In the genomic region with DNA sequence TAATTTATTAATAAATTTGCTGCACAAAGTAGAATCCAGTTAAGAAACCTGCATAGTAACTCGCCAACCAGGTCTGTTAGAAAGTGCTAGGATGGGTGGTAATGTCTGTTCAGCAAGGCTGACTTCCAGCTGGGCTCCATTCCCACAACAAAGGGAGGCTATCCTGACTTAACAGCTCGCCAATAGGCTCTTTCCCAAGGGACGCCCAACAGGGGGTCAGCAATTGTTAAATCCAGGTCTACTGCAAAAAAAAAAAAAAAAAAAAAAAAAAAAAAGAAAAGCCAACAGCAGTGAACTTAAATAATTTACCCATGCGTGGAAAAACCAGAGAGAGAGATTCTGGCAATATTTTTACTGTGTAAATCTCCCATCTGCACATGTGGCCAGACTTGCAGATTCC, we compare ENCODE assay signal across 19 mouse cellular contexts. TPM values are rescaled to one million over a fixed set of nuclear protein-coding genes. Genes with fewer than 3 reads are reported as not detected.
DNase-seq lines count a peak whose midpoint lies in the region; ATAC-seq and TF ChIP-seq lines count a peak whose summit lies in the region.
"Had no signal": no experiment of that assay in that cellular context is flagged by ENCODE, and none has a peak within 500 bp of the region (broad histone marks: within the 10 kb centered on the region; RNA-seq: fewer than 3 reads in every experiment).

No protein-coding gene starts in this region.

- no peak for ATAC-seq in embryonic facial prominence, embryonic 14.5 days (ENCODE audit: low read depth)
- no peak for ATAC-seq in forebrain, embryonic 14.5 days
- ATAC-seq: activated CD4-positive, CD25-positive, alpha-beta regulatory T cell, adult 4 months; forebrain, embryonic 16.5 days; intestine, embryonic 16.5 days had no signal

- DNase-seq in embryonic facial prominence, embryonic 14.5 days (ENCODE audit: low spot score), result peak; percentile 38
- no peak for DNase-seq in embryonic facial prominence, embryonic 10.5 days (ENCODE audit: low spot score)
- peak; percentile 18 for DNase-seq in retina, postnatal 1 day
- DNase-seq in retina, embryonic 14.5 days (ENCODE audit: low spot score), result no peak
- no peak for DNase-seq in MEL (ENCODE audit: low read depth, low spot score)
- peak; percentile 21 for DNase-seq in mesoderm, embryonic 11.5 days (ENCODE audit: low read depth, low spot score)
- no peak for DNase-seq in forebrain, embryonic 14.5 days (ENCODE audit: low spot score)
- no peak for DNase-seq in right cerebral cortex, adult 2 months (ENCODE audit: low spot score in 2 of 2)
- DNase-seq: adrenal gland, postnatal 14 days; cerebellum, adult 11-12 months; cerebellum, adult 9-11 months; gastrocnemius, postnatal 14 days; heart, postnatal 14 days; kidney, adult 2 months had no signal

- no peaks in the 10 kb centered on the region for H3K36me3 ChIP-seq in embryonic facial prominence, embryonic 14.5 days (ENCODE audit: control insufficient read depth, insufficient read depth, low read length)
- no peaks in the 10 kb centered on the region for H3K36me3 ChIP-seq in embryonic facial prominence, embryonic 10.5 days (replicated peaks)
- no peaks in the 10 kb centered on the region; a peak in 1 of 4 replicates for H3K36me3 ChIP-seq in MEL (ENCODE audit: control insufficient read depth in 1 of 2, insufficient read depth in 2 of 2, low read length in 2 of 2)
- no peaks in the 10 kb centered on the region for H3K36me3 ChIP-seq in forebrain, embryonic 14.5 days (ENCODE audit: control insufficient read depth, insufficient read depth, low read length)
- H3K36me3 ChIP-seq: heart, embryonic 15.5 days; hindbrain, embryonic 15.5 days had no signal

- H3K27me3 ChIP-seq in embryonic facial prominence, embryonic 14.5 days (replicated peaks; ENCODE audit: control insufficient read depth, insufficient read depth, low read length), result no peaks in the 10 kb centered on the region
- H3K27me3 ChIP-seq in embryonic facial prominence, embryonic 10.5 days (replicated peaks; ENCODE audit: low read depth, poor library complexity, severe bottlenecking), result no peaks in the 10 kb centered on the region
- H3K27me3 ChIP-seq in MEL (ENCODE audit: control insufficient read depth in 1 of 2, insufficient read depth in 2 of 2, low read length in 2 of 2), result no peaks in the 10 kb centered on the region
- no peaks in the 10 kb centered on the region for H3K27me3 ChIP-seq in forebrain, embryonic 14.5 days (replicated peaks; ENCODE audit: control insufficient read depth, insufficient read depth, low read length)
- H3K27me3 ChIP-seq: heart, embryonic 15.5 days; hindbrain, embryonic 15.5 days had no signal

- 9% methylated on average over 4 of the region's 4 CpGs for WGBS in embryonic facial prominence, embryonic 14.5 days
- whole genome bisulfite sequencing in embryonic facial prominence, embryonic 10.5 days, result 9% methylated on average over 4 of the region's 4 CpGs
- WGBS in forebrain, embryonic 14.5 days, result 3% methylated on average over 4 of the region's 4 CpGs

- no peak overlapping the region for H3K4me2 ChIP-seq in embryonic facial prominence, embryonic 14.5 days (ENCODE audit: low read depth, low read length)
- H3K4me2 ChIP-seq in forebrain, embryonic 14.5 days (ENCODE audit: low read length), result no peak overlapping the region
- H3K4me2 ChIP-seq: heart, embryonic 15.5 days; hindbrain, embryonic 15.5 days had no signal

- no peak for TF ChIP-seq RAD21 in MEL (IDR thresholded peaks at IDR 0.05; ENCODE audit: low read depth, low read length)

- no peaks in the 10 kb centered on the region for H3K79me2 ChIP-seq in MEL (ENCODE audit: control insufficient read depth, insufficient read depth, low read length, poor library complexity)

- no peak for TF ChIP-seq CTCF in MEL (IDR thresholded peaks at IDR 0.05 in 2 of 3, conservative IDR thresholded peaks at IDR 0.05 in 1 of 3; ENCODE audit: control insufficient read depth in 1 of 3, insufficient read depth in 1 of 3, low read depth in 2 of 3, low read length in 3 of 3, poor library complexity in 1 of 3, severe bottlenecking in 1 of 3)

- no peak overlapping the region for H3K9ac ChIP-seq in embryonic facial prominence, embryonic 14.5 days (ENCODE audit: low read depth, low read length)
- H3K9ac ChIP-seq in MEL (ENCODE audit: control insufficient read depth, low read depth, low read length, poor library complexity, severe bottlenecking), result no peak overlapping the region
- no peak overlapping the region for H3K9ac ChIP-seq in forebrain, embryonic 14.5 days (ENCODE audit: low read length)
- H3K9ac ChIP-seq: heart, embryonic 15.5 days; hindbrain, embryonic 15.5 days had no signal

- H3K27ac ChIP-seq in embryonic facial prominence, embryonic 14.5 days (replicated peaks; ENCODE audit: low read depth, low read length), result no peak overlapping the region
- H3K27ac ChIP-seq in embryonic facial prominence, embryonic 10.5 days (replicated peaks), result no peak overlapping the region
- H3K27ac ChIP-seq in MEL (ENCODE audit: control insufficient read depth, low read depth, low read length), result no peak overlapping the region
- no peak overlapping the region for H3K27ac ChIP-seq in forebrain, embryonic 14.5 days (ENCODE audit: low read depth, low read length)
- H3K27ac ChIP-seq: heart, embryonic 15.5 days; hindbrain, embryonic 15.5 days had no signal

- TF ChIP-seq EP300 in MEL (IDR thresholded peaks at IDR 0.05; ENCODE audit: low read depth in 1 of 2, low read length in 2 of 2), result no peak

- no peaks in the 10 kb centered on the region for H3K9me3 ChIP-seq in embryonic facial prominence, embryonic 14.5 days (ENCODE audit: control insufficient read depth, low read length)
- H3K9me3 ChIP-seq in embryonic facial prominence, embryonic 10.5 days, result no peaks in the 10 kb centered on the region
- H3K9me3 ChIP-seq in MEL (replicated peaks; ENCODE audit: insufficient read depth, low read length), result no peaks in the 10 kb centered on the region
- H3K9me3 ChIP-seq in forebrain, embryonic 14.5 days (replicated peaks; ENCODE audit: control insufficient read depth, low read length), result no peaks in the 10 kb centered on the region
- H3K9me3 ChIP-seq: heart, embryonic 15.5 days; hindbrain, embryonic 15.5 days had no signal

- no peak for TF ChIP-seq POLR2A in MEL (IDR thresholded peaks at IDR 0.05; ENCODE audit: control insufficient read depth in 1 of 2, insufficient read depth in 1 of 2, low read depth in 1 of 2, low read length in 2 of 2, poor library complexity in 1 of 2)

- no peak overlapping the region for H3K4me3 ChIP-seq in embryonic facial prominence, embryonic 14.5 days (ENCODE audit: low read depth, low read length)
- H3K4me3 ChIP-seq in embryonic facial prominence, embryonic 10.5 days, result no peak overlapping the region
- no peak overlapping the region for H3K4me3 ChIP-seq in MEL (ENCODE audit: control insufficient read depth in 1 of 2, insufficient read depth in 1 of 2, low read depth in 2 of 2, low read length in 2 of 2)
- no peak overlapping the region for H3K4me3 ChIP-seq in forebrain, embryonic 14.5 days (ENCODE audit: low read depth, low read length)
- H3K4me3 ChIP-seq: heart, embryonic 15.5 days; hindbrain, embryonic 15.5 days had no signal

- no peaks in the 10 kb centered on the region for H3K4me1 ChIP-seq in embryonic facial prominence, embryonic 14.5 days (ENCODE audit: control insufficient read depth, insufficient read depth, low read length)
- H3K4me1 ChIP-seq in embryonic facial prominence, embryonic 10.5 days, result no peaks in the 10 kb centered on the region
- no peaks in the 10 kb centered on the region for H3K4me1 ChIP-seq in MEL (ENCODE audit: control insufficient read depth in 1 of 2, insufficient read depth in 2 of 2, low read length in 2 of 2)
- no peaks in the 10 kb centered on the region for H3K4me1 ChIP-seq in forebrain, embryonic 14.5 days (ENCODE audit: control insufficient read depth, insufficient read depth, low read length)
- H3K4me1 ChIP-seq: heart, embryonic 15.5 days; hindbrain, embryonic 15.5 days had no signal

TF ChIP-seq in MEL, 35 proteins besides CTCF, POLR2A, EP300 and RAD21:
- TF ChIP-seq ZNF384 (IDR thresholded peaks at IDR 0.05; ENCODE audit: low read depth, low read length), result 0 out of 2 replicates have a peak, but pooled peaks have one; percentile 16
- TF ChIP-seq UBTF (IDR thresholded peaks at IDR 0.05; ENCODE audit: borderline replicate concordance, insufficient read depth, low read depth, low read length), result no peak
- no peak for TF ChIP-seq MYB (IDR thresholded peaks at IDR 0.05; ENCODE audit: low read depth, low read length)
- no peak for TF ChIP-seq ELF1 (IDR thresholded peaks at IDR 0.05; ENCODE audit: low read depth, low read length)
- TF ChIP-seq BHLHE40 (IDR thresholded peaks at IDR 0.05; ENCODE audit: borderline replicate concordance, low read depth, low read length), result no peak
- TF ChIP-seq USF1 (IDR thresholded peaks at IDR 0.05; ENCODE audit: low read depth, low read length), result no peak
- TF ChIP-seq SIN3A (IDR thresholded peaks at IDR 0.05; ENCODE audit: low read length), result no peak
- TF ChIP-seq ZC3H11A (IDR thresholded peaks at IDR 0.05; ENCODE audit: low read depth, low read length), result no peak
- no peak for TF ChIP-seq E2F4 (IDR thresholded peaks at IDR 0.05; ENCODE audit: borderline replicate concordance, low read depth, low read length)

RNA-seq across cellular contexts. Expression of gene Ino80, which starts 9.0 kb away (rescaled TPM):
- polyA plus RNA-seq in embryonic facial prominence, embryonic 14.5 days (2014; fragmentation: Nextera tagmentation; extraction: Ambion mirVana), result 5.1 and 6.8 TPM in 2 replicates
- 3.5 and 4.3 TPM in 2 replicates for polyA plus RNA-seq in embryonic facial prominence, embryonic 10.5 days (2016; fragmentation: Nextera tagmentation; extraction: Ambion mirVana)
- total RNA-seq in MEL (2012; rRNA removed), result 13.9 and 16.3 TPM in 2 replicates
- 10 to 100 TPM; 23.1 to 37.9 TPM for polyA plus RNA-seq in MEL (2012; ENCODE audit: insufficient read depth in 1 of 2, insufficient read length in 2 of 2, low read depth in 1 of 2, low replicate concordance in 2 of 2, missing spikeins in 1 of 2)
- polyA plus RNA-seq in forebrain, embryonic 14.5 days (2014; fragmentation: Nextera tagmentation; extraction: Ambion mirVana), result 3.9 and 4.3 TPM in 2 replicates

Comparison
In these comparisons a context has a peak if more than half of its experiments do, and no peak if none do; other contexts are left out.
1. DNase-seq: peak in embryonic facial prominence, embryonic 14.5 days (single experiment), retina, postnatal 1 day (single experiment) and mesoderm, embryonic 11.5 days (single experiment); none in embryonic facial prominence, embryonic 10.5 days (single experiment), retina, embryonic 14.5 days (single experiment), MEL (single experiment), forebrain, embryonic 14.5 days (single experiment) and right cerebral cortex, adult 2 months (0 of 2).